Mouse (Mus musculus) kidney, postnatal 0 days (tissue): ENCODE results near the gene Ptprm. TPM values are rescaled to one million over a fixed set of nuclear protein-coding genes. Genes with fewer than 3 reads are reported as not detected.
A peak's percentile ranks its signal among the peaks of the same experiment; 100 is the strongest.

Experiments
- ATAC-seq: fragments of 200-750 bp; cut with Nextera tagmentation; replicated peaks from 2 replicates; pipeline ENCODE4 v1.8.0; 2017; ENCODE audit warnings: low read depth, moderate number of reproducible peaks, moderate TSS enrichment, moderate library complexity; ENCODE audit not compliant: low FRiP score
- DNase-seq: peaks from one replicate; pipeline ENCODE4 v3.0.0-alpha.2; 2016; ENCODE audit warnings: low spot score
- H3K27ac ChIP-seq: fragments of 300-500 bp; sonication (generic); 2 replicates; pipeline ENCODE4 v1.5.1; 2014; ENCODE audit warnings: mild to moderate bottlenecking
- H3K27me3 ChIP-seq: fragments of 300-500 bp; sonication (generic); 2 replicates; pipeline ENCODE4 v1.6.1; 2014; ENCODE audit warnings: low read length, mixed read lengths; ENCODE audit not compliant: insufficient read depth
- H3K36me3 ChIP-seq: fragments of 300-500 bp; sonication (generic); 2 replicates; pipeline ENCODE4 v1.6.1; 2014; ENCODE audit warnings: low read length, mixed read lengths; ENCODE audit not compliant: insufficient read depth
- H3K4me1 ChIP-seq: fragments of 300-500 bp; sonication (generic); replicated peaks from 2 replicates; pipeline ENCODE4 v1.6.1; 2014; ENCODE audit warnings: antibody characterized with exemption, low read length, mixed read lengths; ENCODE audit not compliant: insufficient read depth
- H3K4me2 ChIP-seq: fragments of 300-500 bp; sonication (generic); 2 replicates; pipeline ENCODE4 v1.6.1; 2014; ENCODE audit warnings: mild to moderate bottlenecking, low read length, moderate library complexity, mixed read lengths
- H3K4me3 ChIP-seq: fragments of 300-500 bp; sonication (generic); replicated peaks from 2 replicates; pipeline ENCODE4 v1.5.1; 2014; ENCODE audit warnings: low read depth, low read length
- H3K9ac ChIP-seq: fragments of 300-500 bp; sonication (generic); 2 replicates; pipeline ENCODE4 v1.6.1; 2014; ENCODE audit warnings: low read depth, low read length
- H3K9me3 ChIP-seq: fragments of 300-500 bp; sonication (generic); replicated peaks from 2 replicates; pipeline ENCODE4 v1.6.1; 2016; ENCODE audit warnings: low read length, inconsistent platforms, mixed read lengths
- CTCF ChIP-seq: IDR thresholded peaks from 2 replicates; pipeline ENCODE4 v1.5.1; 2016; ENCODE audit warnings: antibody characterized with exemption, low read depth, mild to moderate bottlenecking, moderate library complexity
- WGBS: fragments of 180-500 bp; shearing (Covaris S2); extraction: QIAGEN DNeasy Blood & Tissue Kit; methylation state at CpG from one replicate; pipeline ENCODE4 v1.1.7; 2014; 5-methylcytosine and 5-hydroxymethylcytosine counted together
- polyA plus RNA-seq: library from polyadenylated mRNA; unstranded; fragments of >200 nt; fragmentation: Nextera tagmentation; extraction: Ambion mirVana; gene quantifications from 2 replicates; pipeline ENCODE4 v1.2.1, GENCODE M21; 2015

The Ptprm gene
- polyA plus RNA-seq, 1 experiment from 2014 or later: 13.7 TPM

GRCm38 (mm10) chr17:67215326-67215725, 138.9 kb downstream of the Ptprm start:
- H3K9ac ChIP-seq: no peak overlapping the region
- no peak overlapping the region for H3K4me3 ChIP-seq
- no peak overlapping the region for H3K27ac ChIP-seq
- H3K36me3 ChIP-seq: no peaks in the 10 kb centered on the region
- no peaks in the 10 kb centered on the region for H3K27me3 ChIP-seq
- no peak for TF ChIP-seq CTCF
- 0 out of 2 replicates have a peak, but pooled peaks cover 8% of the 10 kb centered on the region for H3K4me1 ChIP-seq
- ATAC-seq (no peak), DNase-seq (no peak)
- no peak overlapping the region for H3K4me2 ChIP-seq
- WGBS: 92% methylated on average over 1 of the region's 1 CpGs
- H3K9me3 ChIP-seq: no peaks in the 10 kb centered on the region

DNA sequence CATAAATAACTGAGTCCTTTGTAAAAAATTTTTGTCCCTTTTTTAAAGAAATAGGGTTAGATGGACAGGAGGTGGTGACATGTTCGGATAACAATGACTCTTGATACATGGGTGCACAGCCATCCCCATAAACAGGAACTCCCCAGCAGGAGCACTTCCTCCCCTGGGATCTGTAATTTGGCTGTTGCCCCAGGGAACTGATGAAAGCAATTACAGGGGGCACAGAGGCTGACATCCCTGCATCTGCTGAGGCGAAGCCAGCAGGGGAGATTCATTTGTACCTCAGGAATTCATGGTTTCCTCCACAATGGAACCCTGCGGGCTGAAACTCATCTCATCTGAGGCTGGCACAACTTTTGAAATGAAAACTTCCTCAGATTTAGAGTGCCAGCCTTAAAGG, 140.5 kb downstream of the Ptprm start:
- ATAC-seq: no peak

DNA sequence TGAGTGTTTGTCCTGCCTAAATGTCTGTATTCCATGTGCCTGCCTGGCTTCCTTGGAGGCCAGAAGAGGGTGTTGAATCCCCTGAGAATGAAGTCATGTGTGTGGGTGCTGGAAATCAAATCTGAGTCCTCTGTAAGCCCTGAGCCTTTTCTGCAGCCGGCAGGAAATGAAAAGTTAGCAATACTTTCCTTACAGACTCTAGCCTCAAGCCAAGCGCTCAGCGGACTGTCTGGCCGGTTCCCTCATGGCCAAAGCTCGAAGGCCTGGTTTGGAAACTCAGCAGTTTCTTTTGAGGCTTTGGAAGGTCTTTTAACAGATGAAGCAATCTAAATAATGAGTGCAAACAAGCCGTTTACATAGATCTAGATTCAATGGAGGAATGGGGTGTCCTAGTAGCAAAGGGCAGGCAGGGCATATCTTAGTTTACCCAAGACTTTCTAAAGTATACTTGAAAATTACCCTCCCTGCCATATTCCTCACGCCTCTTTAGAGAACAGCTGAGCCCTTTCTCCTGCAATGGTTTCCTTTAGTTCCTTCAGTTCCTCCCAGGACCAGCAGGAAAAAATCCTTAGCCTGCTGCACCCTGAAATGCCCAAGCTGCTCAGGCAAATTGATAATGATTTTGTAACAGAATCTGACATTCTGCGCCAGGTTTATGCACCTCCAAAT, 144.4 kb downstream of the Ptprm start:
- H3K36me3 ChIP-seq: no peaks in the 10 kb centered on the region
- no peak overlapping the region for H3K9ac ChIP-seq
- no peak overlapping the region for H3K27ac ChIP-seq
- H3K4me1 ChIP-seq: 0 out of 2 replicates have a peak, but pooled peaks cover 8% of the 10 kb centered on the region
- no peak for TF ChIP-seq CTCF
- H3K4me3 ChIP-seq: no peak overlapping the region
- no peaks in the 10 kb centered on the region for H3K27me3 ChIP-seq
- ATAC-seq: no peak
- no peak overlapping the region for H3K4me2 ChIP-seq
- WGBS: 68% methylated on average over 8 of the region's 8 CpGs
- no peak for DNase-seq
- no peaks in the 10 kb centered on the region for H3K9me3 ChIP-seq

More for the DNA sequence above, 140.5 kb downstream of the Ptprm start:
- no peak overlapping the region for H3K4me2 ChIP-seq
- no peak overlapping the region for H3K9ac ChIP-seq
- TF ChIP-seq CTCF: no peak
- no peak overlapping the region for H3K4me3 ChIP-seq
- H3K36me3 ChIP-seq: no peaks in the 10 kb centered on the region
- no peak overlapping the region for H3K27ac ChIP-seq
- H3K4me1 ChIP-seq: 0 out of 2 replicates have a peak, but pooled peaks cover 8% of the 10 kb centered on the region
- H3K27me3 ChIP-seq: no peaks in the 10 kb centered on the region
- peak; percentile 35 for DNase-seq
- no peaks in the 10 kb centered on the region for H3K9me3 ChIP-seq
- 25% methylated on average over 3 of the region's 3 CpGs for WGBS

GRCm38 (mm10) chr17:67208600-67208999, 145.7 kb downstream of the Ptprm start:
- Histone ChIP-seq H3K36me3 (no peaks in the 10 kb centered on the region), H3K27me3 (no peaks in the 10 kb centered on the region), H3K4me3 (no peak overlapping the region), H3K4me2 (no peak overlapping the region), H3K27ac (no peak overlapping the region), H3K9me3 (no peaks in the 10 kb centered on the region), H3K9ac (no peak overlapping the region), H3K4me1 (0 out of 2 replicates have a peak, but pooled peaks cover under 1% of the 10 kb centered on the region)
- WGBS: 84% methylated on average over 5 of the region's 5 CpGs
- DNase-seq: no peak
- ATAC-seq: no peak
- TF ChIP-seq CTCF: no peak

DNA sequence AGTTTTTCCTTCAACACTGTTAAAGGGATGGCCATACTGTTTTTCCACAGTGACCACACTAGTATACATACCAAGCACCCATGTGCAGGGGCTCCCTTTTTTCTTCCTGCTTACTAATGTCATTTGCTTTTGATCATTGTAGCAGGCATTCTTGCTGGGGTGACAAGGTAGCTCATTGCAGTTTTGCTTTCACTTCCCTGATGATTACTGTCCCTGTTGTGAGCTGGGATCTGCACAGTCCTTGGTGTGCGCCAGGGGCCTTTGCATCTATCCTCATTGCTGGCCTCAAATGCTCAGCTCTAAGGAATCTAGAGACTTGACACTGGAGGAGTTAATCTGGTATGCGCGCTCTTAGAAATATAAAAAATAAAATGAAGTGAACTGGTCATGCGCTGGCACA, 147.3 kb downstream of the Ptprm start:
- H3K27me3 ChIP-seq: no peaks in the 10 kb centered on the region
- no peaks in the 10 kb centered on the region for H3K9me3 ChIP-seq
- no peak for TF ChIP-seq CTCF
- no peak overlapping the region for H3K4me3 ChIP-seq
- no peaks in the 10 kb centered on the region for H3K36me3 ChIP-seq
- DNase-seq (no peak), ATAC-seq (no peak)
- no peaks in the 10 kb centered on the region for H3K4me1 ChIP-seq
- H3K9ac ChIP-seq: no peak overlapping the region
- H3K27ac ChIP-seq: no peak overlapping the region
- no peak overlapping the region for H3K4me2 ChIP-seq
- WGBS: 92% methylated on average over 4 of the region's 4 CpGs

DNA sequence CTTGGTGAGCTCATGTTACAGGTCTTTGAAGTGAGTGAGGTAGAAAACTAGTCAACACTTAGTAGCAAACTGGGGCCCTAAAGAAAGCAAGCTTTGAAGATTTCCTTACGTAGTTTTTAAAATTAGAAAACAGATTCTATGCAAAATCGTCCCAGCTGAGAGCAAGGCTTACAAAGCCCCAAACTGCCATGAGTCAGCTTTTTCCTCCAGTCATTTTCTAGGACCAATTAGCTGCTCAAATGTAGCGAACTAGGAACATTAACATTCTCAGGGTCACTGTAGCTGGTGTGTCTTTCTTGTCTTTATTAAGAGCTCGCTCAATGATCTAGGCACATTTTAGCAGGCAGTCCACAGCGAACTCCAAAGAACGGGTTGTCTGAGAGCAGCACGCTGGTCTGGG, 153.1 kb downstream of the Ptprm start:
- WGBS: 54% methylated on average over 7 of the region's 7 CpGs
- Histone ChIP-seq H3K4me3 (no peak overlapping the region), H3K27me3 (no peaks in the 10 kb centered on the region), H3K9me3 (no peaks in the 10 kb centered on the region), H3K9ac (no peak overlapping the region), H3K27ac (no peak overlapping the region), H3K36me3 (no peaks in the 10 kb centered on the region), H3K4me2 (no peak overlapping the region), H3K4me1 (no peaks in the 10 kb centered on the region)
- DNase-seq (no peak), ATAC-seq (no peak)
- TF ChIP-seq CTCF: no peak

DNA sequence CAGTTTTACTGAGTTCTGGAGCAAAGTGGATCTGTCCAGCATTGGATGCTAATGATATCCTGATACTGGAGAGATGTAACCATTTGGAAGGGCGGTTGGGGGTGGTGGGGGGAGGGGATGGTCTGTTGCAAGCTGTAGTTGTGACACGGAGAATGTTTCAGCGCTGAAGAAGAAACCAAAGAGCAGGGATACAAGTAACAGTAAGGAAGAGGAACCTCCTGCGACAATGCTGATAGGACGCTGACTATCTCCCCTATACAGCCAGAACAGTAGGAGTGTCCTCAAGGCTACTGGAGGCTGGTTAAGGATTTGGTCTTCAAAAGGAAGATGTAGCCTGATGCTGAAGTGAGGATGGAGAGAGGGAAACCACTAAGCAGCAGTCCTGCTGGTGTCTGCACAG, 160.5 kb downstream of the Ptprm start:
- DNase-seq (no peak), ATAC-seq (no peak)
- Histone ChIP-seq H3K9me3 (no peaks in the 10 kb centered on the region), H3K4me1 (no peaks in the 10 kb centered on the region), H3K27ac (no peak overlapping the region), H3K4me2 (no peak overlapping the region), H3K36me3 (no peaks in the 10 kb centered on the region), H3K9ac (no peak overlapping the region), H3K4me3 (no peak overlapping the region), H3K27me3 (no peaks in the 10 kb centered on the region)
- WGBS: 67% methylated on average over 5 of the region's 5 CpGs
- TF ChIP-seq CTCF: no peak
